Mouse (Mus musculus) adrenal gland, postnatal 10 days (tissue): ENCODE data around the gene Rgs7bp. TPM values are rescaled to one million over a fixed set of nuclear protein-coding genes. Genes with fewer than 3 reads are reported as not detected.
A peak's percentile ranks its signal among the peaks of the same experiment; 100 is the strongest.
"Not testable (repeated sequence)": the region's sequence is repeated elsewhere in the genome, so short reads cannot be mapped to it uniquely, and the experiment has no call there.

Experiments
- DNase-seq: peaks from one replicate; pipeline ENCODE4 v3.0.0; 2021; ENCODE audit warnings: mixed read lengths
- total RNA-seq, 2 experiments: library from RNA; stranded (reverse); gene quantifications; 2 replicates each; pipeline ENCODE4 v1.2.3; 2021

Rgs7bp gene
- total RNA-seq, 2 experiments from 2014 or later: 1.7 to 1.8 TPM

DNA sequence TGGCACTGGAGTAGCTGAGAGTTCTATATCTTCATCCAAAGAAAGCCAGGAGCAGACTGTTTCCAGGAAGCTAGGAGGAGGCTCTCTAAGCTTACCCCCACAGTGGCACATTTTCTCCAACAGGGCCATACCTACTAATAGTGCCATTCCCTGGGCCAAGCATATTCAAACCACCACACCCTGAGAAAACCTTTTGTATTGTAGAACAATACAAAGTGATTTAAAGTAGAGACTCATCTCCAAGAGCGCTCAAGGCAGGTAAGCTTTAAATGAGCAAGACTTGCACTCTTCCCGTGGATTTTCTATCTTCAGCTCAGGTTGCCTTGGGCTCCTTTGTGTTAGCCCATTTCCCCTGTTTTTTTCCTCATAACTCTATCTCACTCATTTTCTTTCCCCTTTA is 118.1 kb downstream of the Rgs7bp start:
- DNase-seq: no peak

DNA sequence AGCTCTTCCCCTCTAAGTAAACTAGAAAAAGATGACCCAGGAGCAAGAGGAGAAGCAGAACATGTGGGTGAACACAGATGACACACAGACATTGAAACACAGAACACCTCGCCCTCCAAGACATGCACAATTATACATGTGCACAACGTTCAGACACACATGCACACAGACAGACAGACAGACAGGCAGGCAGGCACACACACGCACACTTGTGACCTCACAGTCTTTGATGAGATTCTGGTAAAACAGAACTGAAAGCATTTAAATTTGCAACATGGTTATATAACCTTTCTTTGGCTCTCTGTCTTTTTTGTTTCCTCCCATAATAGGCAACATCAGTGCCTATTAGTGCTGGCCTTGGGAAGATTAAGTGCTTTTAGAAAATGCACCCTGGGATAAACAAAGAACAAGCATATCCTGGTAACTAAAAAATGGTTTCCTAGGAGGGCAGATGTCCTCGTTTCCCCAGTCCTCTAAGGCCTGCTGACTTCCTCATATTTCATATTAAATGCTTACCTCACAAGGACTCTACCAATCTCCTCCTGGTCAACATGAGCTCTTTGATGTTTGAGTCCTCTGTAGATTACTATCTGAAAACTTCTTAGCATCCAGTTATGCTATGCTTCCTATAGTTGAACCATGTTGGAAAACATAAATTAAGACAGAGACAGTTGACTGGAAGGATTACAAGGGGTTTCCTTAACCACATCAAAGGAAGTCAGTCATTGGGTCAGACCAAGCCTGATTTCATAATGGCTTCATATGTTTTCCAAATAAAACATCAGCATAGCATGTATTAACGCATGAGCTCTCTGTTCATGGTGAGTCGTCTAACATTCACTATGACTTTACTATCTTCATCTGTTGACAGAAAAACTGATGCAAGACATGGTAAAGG is 122.8 kb downstream of the Rgs7bp start:
- DNase-seq: no peak

- no peak for DNase-seq
These were observed 123.9 kb downstream of the Rgs7bp start for GRCm38 (mm10) chr13:104930814-104931213.

DNA sequence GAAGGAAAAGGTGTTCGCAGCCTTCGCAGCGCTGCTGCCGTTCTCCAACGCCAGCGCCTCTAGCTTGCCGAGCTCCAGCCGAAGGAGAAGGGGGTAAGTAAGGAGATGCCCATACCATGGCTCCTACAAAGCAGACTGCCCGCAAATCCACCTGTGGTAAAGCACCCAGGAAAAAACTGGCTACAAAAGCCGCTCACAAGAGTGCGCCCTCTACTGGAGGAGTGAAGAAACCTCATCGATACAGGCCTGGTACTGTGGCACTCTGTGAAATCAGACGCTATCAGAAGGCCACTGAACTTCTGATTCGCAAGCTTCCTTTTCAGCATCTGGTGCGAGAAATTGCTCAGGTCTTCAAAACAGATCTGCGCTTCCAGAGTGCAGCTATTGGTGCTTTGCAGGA is 136.1 kb downstream of the Rgs7bp start:
- DNase-seq: peak; percentile 12

DNA sequence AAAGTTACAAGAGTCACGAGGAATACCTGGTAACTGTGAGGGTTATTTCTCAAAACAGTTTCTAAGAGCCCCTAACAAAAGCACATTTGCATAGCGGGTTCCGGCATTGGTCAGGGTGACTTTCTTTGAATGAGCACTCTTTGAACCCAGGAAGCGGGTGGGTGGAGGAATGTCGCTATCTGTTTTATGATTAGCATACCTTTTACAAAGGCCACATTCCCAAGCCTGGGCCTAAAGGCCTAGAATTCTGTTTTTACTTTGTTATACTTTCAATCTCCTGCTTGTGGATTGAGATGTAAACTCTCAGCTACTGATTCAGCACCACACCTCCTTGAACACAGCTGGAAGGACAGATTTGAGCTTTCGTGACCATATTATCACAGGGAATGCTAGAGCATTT is 138.0 kb downstream of the Rgs7bp start:
- not testable (repeated sequence) for DNase-seq

GRCm38 (mm10) chr13:104916106-104916505 is 138.6 kb downstream of the Rgs7bp start:
- DNase-seq: no peak

GRCm38 (mm10) chr13:104914288-104914895 is 140.3 kb downstream of the Rgs7bp start:
- DNase-seq: no peak

- DNase-seq: not testable (repeated sequence)
These were observed 143.1 kb downstream of the Rgs7bp start for GRCm38 (mm10) chr13:104911626-104912025.

DNA sequence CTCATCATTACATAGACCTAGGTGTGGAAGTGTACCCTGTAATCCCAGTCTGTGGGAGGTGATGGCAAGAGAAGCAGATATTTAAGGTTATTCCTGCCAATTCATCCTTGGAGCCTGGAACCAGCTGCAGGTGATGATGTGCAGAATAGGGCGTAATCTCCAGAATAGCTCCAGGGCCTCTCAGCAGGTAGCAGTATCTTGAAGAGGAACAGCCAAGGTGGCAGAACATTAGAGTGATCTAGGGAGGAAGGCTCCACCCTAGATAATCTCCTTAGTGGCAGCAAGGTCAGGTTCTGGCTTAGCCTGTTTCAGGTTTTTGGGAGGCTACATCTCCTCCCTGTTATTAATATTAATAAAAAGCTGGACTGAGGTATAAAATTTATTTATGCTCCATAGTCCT is 143.7 kb downstream of the Rgs7bp start:
- not testable (repeated sequence) for DNase-seq

GRCm38 (mm10) chr13:104908691-104909090 is 146.0 kb downstream of the Rgs7bp start:
- DNase-seq: no peak

Other genes with a start within 250 kb of the Rgs7bp start
- gene Cwc27, start 237.8 kb downstream of the Rgs7bp start, total RNA-seq: 10 to 100 TPM; 14.8 to 15.3 TPM
- not detected for gene Shisal2b, start 191.0 kb downstream of the Rgs7bp start, total RNA-seq
- not detected for gene 4933425L06Rik, start 27.2 kb upstream of the Rgs7bp start, total RNA-seq
- gene Rnf180, start 239.9 kb upstream of the Rgs7bp start, total RNA-seq: 10 to 100 TPM in 1 of 2 experiments, 1 to 10 TPM in 1; 6.1 to 10.3 TPM